Mouse (Mus musculus): ENCODE results near the gene Fam19a1.

Fam19a1 gene

DNA sequence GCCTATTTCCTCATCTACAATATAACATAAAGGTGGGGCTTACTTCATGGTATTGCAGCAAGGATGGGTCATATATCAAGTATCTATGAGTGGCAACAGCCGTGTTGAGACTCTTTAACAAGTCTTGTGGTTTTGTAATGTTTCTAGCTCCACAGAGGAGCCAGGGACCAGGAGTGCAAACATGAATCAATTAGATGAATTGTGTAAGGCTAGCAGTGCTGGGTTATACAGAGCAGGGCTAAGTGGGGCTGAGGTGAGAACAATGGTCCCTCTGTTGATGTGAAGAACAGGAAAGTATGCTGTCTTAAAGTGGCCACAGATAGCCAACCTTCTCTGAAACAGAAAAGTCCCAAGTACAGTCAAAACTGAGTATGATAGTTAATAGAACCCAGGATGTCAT is 480.1 kb downstream of the Fam19a1 start:
- H3K36me3 ChIP-seq (ENCODE audit: control insufficient read depth, insufficient read depth, low read length, poor library complexity, severe bottlenecking), result no peaks in the 10 kb centered on the region

DNA sequence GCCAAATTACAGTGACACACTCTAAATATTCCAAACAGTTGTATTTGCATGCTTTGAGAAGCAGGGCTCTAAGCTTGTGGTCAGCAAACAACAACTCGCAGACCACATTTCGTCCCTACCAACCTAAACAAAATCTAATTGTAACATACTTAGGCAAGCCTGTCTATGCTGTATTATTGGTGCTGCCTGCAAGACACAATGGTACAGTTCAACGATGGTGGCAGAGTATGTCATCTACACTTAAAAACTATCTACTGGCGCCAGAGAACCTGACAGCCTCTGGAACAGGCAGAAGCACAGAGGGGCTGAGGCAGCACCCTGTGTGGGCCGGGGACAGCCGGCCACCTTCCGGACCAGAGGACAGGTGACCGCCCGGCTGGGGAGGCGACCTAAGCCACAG is 482.2 kb downstream of the Fam19a1 start:
- no peak for DNase-seq (ENCODE audit: low read depth, low spot score)
- Histone ChIP-seq H3K36me3 (ENCODE audit: control insufficient read depth, insufficient read depth, low read length, poor library complexity, severe bottlenecking) (no peaks in the 10 kb centered on the region), H3K27me3 (ENCODE audit: control insufficient read depth, insufficient read depth, low read length, poor library complexity, severe bottlenecking) (no peaks in the 10 kb centered on the region)

More for the DNA sequence above, 480.1 kb downstream of the Fam19a1 start:
- no peak for DNase-seq (ENCODE audit: low read depth, low spot score)
- H3K27me3 ChIP-seq (ENCODE audit: control insufficient read depth, insufficient read depth, low read length, poor library complexity, severe bottlenecking), result no peaks in the 10 kb centered on the region

DNA sequence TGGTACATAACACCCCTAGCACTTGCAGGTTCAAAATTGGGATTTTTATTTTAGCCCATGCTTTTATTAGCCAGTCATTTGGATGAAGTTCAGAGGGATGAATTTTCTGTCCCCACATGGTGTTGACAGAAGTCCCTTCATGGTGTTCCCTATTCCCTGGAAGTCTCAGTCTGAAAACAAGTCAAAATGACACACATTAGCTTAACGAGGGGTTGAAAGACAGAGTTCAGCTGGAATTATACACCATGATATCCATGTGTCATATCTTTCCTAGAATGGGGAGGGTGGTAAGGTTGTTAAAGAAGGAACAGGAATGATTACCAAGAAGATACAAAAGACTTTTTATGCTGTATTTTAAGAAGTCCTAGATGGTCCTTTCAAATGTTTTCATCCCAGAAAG is 511.2 kb downstream of the Fam19a1 start:
- Histone ChIP-seq H3K36me3 (ENCODE audit: control insufficient read depth, insufficient read depth, low read length, poor library complexity, severe bottlenecking) (no peaks in the 10 kb centered on the region), H3K27me3 (ENCODE audit: control insufficient read depth, insufficient read depth, low read length, poor library complexity, severe bottlenecking) (no peaks in the 10 kb centered on the region)
- no peak for DNase-seq (ENCODE audit: low read depth, low spot score)

DNA sequence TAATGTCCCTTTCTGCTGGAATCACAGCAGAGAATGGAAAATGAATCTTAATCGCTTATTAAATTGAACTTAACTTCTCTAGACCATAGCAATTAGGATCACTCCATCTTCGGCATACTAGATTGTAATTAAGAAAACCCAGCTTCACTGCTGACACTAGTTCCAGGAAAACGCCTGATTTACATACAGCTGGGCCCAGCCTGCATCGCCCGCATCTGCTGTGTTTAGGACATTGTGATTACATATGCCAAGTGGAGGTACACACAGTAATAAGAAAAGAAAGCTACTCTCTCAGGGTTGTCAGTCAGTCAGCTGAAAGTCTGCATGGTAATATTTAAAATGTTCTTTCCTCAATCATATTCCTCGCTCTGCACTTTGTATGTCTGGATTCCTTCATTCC is 518.6 kb downstream of the Fam19a1 start:
- H3K27me3 ChIP-seq (ENCODE audit: control insufficient read depth, insufficient read depth, low read length, poor library complexity, severe bottlenecking), result no peaks in the 10 kb centered on the region
- H3K36me3 ChIP-seq (ENCODE audit: control insufficient read depth, insufficient read depth, low read length, poor library complexity, severe bottlenecking), result no peaks in the 10 kb centered on the region
- DNase-seq (ENCODE audit: low read depth, low spot score), result no peak

DNA sequence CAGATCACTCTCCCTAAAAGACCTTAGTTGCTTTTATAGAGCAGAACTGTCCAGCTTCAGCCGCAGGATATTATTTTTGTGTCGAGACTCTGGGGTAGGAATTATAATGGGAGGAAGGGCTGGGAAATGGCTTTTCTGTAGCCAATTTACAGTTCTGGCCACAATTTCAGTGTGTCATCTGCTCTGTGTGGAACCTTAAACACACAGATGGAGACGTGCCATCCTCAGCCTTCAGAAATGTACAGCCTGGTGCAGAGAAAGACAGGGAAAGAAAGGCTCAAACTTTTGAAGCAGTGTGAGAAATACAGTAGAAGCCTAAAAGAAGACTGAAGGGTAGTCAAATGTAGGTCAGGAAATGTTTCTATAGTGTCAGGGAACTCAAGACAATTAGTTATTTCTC is 519.3 kb downstream of the Fam19a1 start:
- H3K27me3 ChIP-seq (ENCODE audit: control insufficient read depth, insufficient read depth, low read length, poor library complexity, severe bottlenecking), result no peaks in the 10 kb centered on the region

DNA sequence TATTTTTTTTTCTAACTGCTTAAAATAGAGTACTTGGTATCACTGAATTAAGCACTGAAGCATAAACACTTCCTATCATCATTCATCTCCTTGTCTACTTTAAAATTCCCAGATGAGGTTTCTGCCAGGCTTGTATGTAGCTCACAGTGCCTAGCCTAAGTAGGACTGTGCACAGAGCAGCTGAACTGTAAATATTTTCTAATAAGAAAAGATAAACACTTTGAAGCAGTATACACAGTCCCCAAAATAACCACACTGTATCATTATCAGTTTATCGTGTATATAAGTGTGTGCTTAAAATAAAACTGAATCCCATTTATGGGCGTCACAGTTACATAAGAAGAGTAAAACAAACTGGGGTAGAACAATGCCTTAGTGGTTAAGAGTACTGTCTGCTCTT is 522.7 kb downstream of the Fam19a1 start:
- no peaks in the 10 kb centered on the region for H3K27me3 ChIP-seq (ENCODE audit: control insufficient read depth, insufficient read depth, low read length, poor library complexity, severe bottlenecking)
- H3K36me3 ChIP-seq (ENCODE audit: control insufficient read depth, insufficient read depth, low read length, poor library complexity, severe bottlenecking), result no peaks in the 10 kb centered on the region
- no peak for DNase-seq (ENCODE audit: low read depth, low spot score)

More for the DNA sequence above, 519.3 kb downstream of the Fam19a1 start:
- no peak for DNase-seq (ENCODE audit: low read depth, low spot score)
- no peaks in the 10 kb centered on the region for H3K36me3 ChIP-seq (ENCODE audit: control insufficient read depth, insufficient read depth, low read length, poor library complexity, severe bottlenecking)

DNA sequence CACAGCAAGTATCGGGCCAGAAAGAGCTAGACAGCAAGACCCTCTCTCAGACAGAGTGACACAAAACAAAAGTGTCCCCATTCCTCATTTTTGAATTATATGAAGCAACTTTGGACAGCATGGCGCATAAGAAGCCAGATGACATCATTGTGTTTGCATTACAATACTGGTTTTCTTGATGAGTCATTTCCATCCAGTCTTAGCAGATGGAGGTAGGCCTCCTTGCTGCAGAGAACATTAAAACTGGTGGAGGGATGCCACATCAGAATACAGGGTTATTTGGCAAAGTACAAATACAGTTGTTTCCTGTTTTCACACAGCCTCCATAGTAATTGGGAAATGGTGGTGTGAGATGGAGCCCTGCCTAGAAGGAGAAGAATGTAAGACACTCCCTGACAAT is 535.8 kb downstream of the Fam19a1 start:
- Histone ChIP-seq H3K27me3 (ENCODE audit: control insufficient read depth, insufficient read depth, low read length, poor library complexity, severe bottlenecking) (no peaks in the 10 kb centered on the region), H3K36me3 (ENCODE audit: control insufficient read depth, insufficient read depth, low read length, poor library complexity, severe bottlenecking) (no peaks in the 10 kb centered on the region)
- DNase-seq (ENCODE audit: low read depth, low spot score), result no peak

DNA sequence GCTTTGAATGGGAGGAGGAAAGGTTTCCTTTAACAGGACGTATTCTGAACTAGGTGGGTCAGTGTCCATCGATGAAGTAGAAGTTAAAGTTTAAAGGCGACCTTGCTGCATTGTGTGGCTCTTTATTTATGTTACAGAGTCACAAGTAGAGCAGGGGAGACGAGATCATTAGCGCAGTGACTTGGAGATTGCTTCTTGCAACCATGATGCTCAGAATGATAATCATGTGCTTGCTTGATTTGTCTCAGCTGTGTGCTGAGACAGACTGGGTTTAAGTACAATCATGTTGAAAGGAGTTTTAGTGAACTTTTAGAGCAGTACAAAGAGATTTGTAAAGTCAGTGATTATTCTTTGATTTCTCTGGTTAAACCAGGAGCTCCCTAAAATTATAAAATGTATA is 536.3 kb downstream of the Fam19a1 start:
- DNase-seq (ENCODE audit: low read depth, low spot score), result no peak
- no peaks in the 10 kb centered on the region for H3K27me3 ChIP-seq (ENCODE audit: control insufficient read depth, insufficient read depth, low read length, poor library complexity, severe bottlenecking)
- H3K36me3 ChIP-seq (ENCODE audit: control insufficient read depth, insufficient read depth, low read length, poor library complexity, severe bottlenecking), result no peaks in the 10 kb centered on the region

DNA sequence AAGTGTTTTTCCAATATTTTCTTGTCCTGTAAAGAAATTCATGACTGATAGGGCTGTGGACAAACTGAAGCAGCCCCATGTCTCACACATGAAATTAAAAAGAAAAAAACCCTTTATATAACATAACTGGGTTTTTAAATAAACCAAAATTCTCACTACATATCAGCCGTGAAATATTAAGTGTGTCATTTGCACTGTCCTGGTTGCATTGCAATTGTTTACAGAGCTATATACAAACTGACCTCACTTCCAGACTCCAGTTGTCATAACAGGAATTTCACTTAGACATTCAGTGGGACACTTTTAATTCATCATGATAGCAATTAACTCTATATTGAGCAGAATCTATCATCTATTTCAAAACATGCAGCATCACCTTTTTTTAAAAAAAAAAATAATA is 553.4 kb downstream of the Fam19a1 start:
- H3K36me3 ChIP-seq (ENCODE audit: control insufficient read depth, insufficient read depth, low read length, poor library complexity, severe bottlenecking), result no peaks in the 10 kb centered on the region
- no peak for DNase-seq (ENCODE audit: low read depth, low spot score)
- H3K27me3 ChIP-seq (ENCODE audit: control insufficient read depth, insufficient read depth, low read length, poor library complexity, severe bottlenecking), result no peaks in the 10 kb centered on the region

DNA sequence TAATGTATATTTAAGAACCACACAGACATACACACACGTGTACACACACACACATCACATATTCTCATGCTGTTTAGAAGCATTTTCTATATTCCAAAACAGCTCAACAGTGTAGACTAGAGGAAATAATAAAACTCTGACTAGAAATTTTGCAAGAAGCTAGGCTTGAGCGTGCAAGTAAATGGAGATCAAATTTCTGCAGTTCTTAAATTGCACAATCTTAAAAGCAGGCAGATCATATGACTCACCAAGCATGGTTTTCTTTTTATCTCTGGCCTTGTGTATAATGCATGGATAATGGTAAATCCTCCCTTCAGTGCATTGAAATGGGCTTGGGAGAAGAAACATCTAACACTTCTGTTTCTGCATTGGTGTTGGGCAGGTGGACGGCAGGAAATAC is 564.9 kb downstream of the Fam19a1 start:
- no peaks in the 10 kb centered on the region for H3K36me3 ChIP-seq (ENCODE audit: control insufficient read depth, insufficient read depth, low read length, poor library complexity, severe bottlenecking)
- no peaks in the 10 kb centered on the region for H3K27me3 ChIP-seq (ENCODE audit: control insufficient read depth, insufficient read depth, low read length, poor library complexity, severe bottlenecking)
- no peak for DNase-seq (ENCODE audit: low read depth, low spot score)
